Mouse (Mus musculus) adrenal gland, postnatal 25 days (tissue): ENCODE measurements around the gene Ufsp2. TPM values are rescaled to one million over a fixed set of nuclear protein-coding genes. Genes with fewer than 3 reads are reported as not detected.

ENCODE experiments used
- DNase-seq: peaks from one replicate; pipeline ENCODE4 v3.0.0; 2021; ENCODE audit warnings: mixed read lengths
- total RNA-seq: library from RNA; stranded (reverse); gene quantifications from 2 replicates; pipeline ENCODE4 v1.2.3, GENCODE M21; 2021

The Ufsp2 gene
- total RNA-seq, 1 experiment from 2014 or later: 61.5 TPM

- no peak for DNase-seq
Observed at GRCm38 (mm10) chr8:46010746-46011680, 35.7 kb downstream of the Ufsp2 start.

DNA sequence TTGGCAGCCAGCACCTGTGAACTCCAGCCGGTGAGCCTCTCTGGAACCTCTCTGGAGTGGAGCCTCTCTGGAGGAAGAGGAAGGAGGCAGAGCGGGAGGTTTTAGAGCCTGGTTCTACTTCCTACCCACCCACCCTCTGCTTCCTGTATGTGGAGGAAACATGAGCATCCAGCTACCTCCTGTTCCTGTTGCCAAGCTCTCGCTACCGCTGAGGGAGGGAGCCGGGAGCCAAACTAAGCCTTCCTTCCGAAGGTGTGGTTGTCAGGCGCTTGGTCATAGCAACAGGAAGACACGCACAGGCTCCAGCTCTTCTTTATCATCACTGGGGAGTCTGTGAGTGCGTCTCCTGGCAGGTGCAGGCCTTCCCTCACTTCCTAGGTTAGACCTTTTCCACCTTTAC lies 46.9 kb downstream of the Ufsp2 start:
- DNase-seq: no peak

DNA sequence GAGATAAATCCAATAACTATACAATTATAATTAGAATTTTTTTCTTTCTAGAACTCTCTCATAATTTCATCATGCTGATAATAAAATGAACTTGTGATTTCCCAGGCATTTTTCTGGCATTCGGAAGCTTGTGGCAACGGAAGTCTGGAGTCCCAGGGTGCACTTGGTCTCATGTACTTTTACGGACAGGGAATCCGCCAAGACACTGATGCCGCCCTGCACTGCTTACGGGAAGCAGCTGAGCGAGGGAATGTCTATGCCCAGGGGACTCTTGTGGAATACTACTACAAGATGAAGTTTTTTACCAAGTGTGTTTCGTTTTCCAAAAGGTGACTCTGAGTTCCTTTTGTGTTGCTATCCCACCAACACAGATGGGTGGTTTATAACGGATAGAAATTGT lies 47.4 kb downstream of the Ufsp2 start:
- no peak for DNase-seq

DNA sequence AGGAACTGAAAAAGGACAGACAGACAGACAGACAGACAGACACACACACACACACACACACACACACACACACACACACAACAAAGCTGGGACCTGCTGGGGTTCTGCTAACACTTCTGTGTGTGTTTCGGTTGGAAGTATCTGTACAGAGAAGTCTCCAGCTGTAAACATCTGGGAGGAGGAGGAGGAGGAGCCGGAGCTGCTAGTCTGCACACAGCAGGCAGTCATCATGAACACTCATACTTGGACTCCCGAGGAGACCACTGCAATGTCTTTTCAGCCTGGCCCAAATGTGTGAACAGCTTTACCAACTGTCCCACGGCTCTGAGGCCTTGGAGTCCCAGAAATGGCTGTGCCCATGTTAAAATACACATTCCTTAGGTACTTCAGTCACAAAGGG lies 49.1 kb downstream of the Ufsp2 start:
- DNase-seq: no peak

- DNase-seq: no peak
Observed at GRCm38 (mm10) chr8:46036217-46036616, 60.9 kb downstream of the Ufsp2 start.

GRCm38 (mm10) chr8:46039666-46040065 lies 64.3 kb downstream of the Ufsp2 start:
- no peak for DNase-seq

DNA sequence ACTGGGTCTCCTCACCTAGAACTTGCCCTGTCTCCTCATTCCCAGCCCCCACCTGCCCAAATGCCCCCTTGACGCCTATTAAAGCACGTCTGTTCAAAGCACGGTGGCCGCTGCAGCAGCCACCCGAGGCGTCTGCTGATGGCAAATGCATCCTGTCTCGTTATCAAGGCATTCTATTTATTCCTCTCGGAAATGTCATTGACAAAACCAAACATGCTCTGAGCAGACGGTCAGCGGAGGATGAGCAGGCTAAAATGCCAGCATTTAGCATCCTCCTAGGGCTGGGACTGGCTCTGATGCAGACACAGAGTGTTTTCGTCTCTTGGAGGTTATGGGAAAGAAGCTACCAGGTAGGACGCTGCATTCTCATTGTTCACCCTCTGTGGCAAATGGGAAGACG lies 64.9 kb downstream of the Ufsp2 start:
- no peak for DNase-seq

Other genes starting within 250 kb of the Ufsp2 start
- gene Pdlim3, start 90.1 kb upstream of the Ufsp2 start, total RNA-seq: 1.4 and 1.9 TPM in 2 replicates
- gene Ccdc110, start 40.9 kb upstream of the Ufsp2 start, total RNA-seq: not detected in 2 replicates
- 2.1 and 2.6 TPM in 2 replicates for gene 1700029J07Rik, start 276 bp upstream of the Ufsp2 start, total RNA-seq
- gene Lrp2bp, start 23.8 kb downstream of the Ufsp2 start, total RNA-seq: 0.33 and 0.81 TPM in 2 replicates
- gene Ankrd37, start 30.2 kb downstream of the Ufsp2 start, total RNA-seq: not detected in 2 replicates
- 21.2 and 24.4 TPM in 2 replicates for gene Cfap97, start 176.2 kb downstream of the Ufsp2 start, total RNA-seq
- 17.3 and 17.9 TPM in 2 replicates for gene Snx25, start 176.6 kb downstream of the Ufsp2 start, total RNA-seq
- gene Slc25a4, start 235.8 kb downstream of the Ufsp2 start, total RNA-seq: 134 and 159 TPM in 2 replicates